Mouse (Mus musculus) CH12.LX (cell line): ENCODE measurements around the gene Ctbs. TPM values are rescaled to one million over a fixed set of nuclear protein-coding genes. Genes with fewer than 3 reads are reported as not detected.

Experiments used
- DNase-seq: peaks from one replicate; pipeline ENCODE4 v3.0.0-alpha.2; 2013; ENCODE audit errors: extremely low read depth
- H3K27ac ChIP-seq: 2 replicates; pipeline ENCODE4 v1.5.1; 2012; ENCODE audit warnings: low read depth, mild to moderate bottlenecking, control low read depth, moderate library complexity; ENCODE audit not compliant: insufficient read depth
- H3K27me3 ChIP-seq: replicated peaks from 2 replicates; pipeline ENCODE3; 2012; ENCODE audit warnings: inconsistent platforms
- H3K36me3 ChIP-seq, 2 experiments: replicated peaks in 1 of 2; 2 replicates each; pipeline versions ENCODE3 to v1.6.1; 2012; ENCODE audit warnings: inconsistent platforms in 1 of 2, low read length in 1 of 2, mild to moderate bottlenecking in 1 of 2, mixed read lengths in 1 of 2, moderate library complexity in 1 of 2; ENCODE audit not compliant: control insufficient read depth in 1 of 2, insufficient read depth in 1 of 2
- H3K4me1 ChIP-seq, 2 experiments: 2 replicates each; pipeline ENCODE4 v1.6.1; 2012; ENCODE audit warnings: inconsistent platforms in 1 of 2, moderate library complexity in 1 of 2; ENCODE audit not compliant: insufficient read depth in 2 of 2, control insufficient read depth in 1 of 2
- H3K4me2 ChIP-seq: 2 replicates; pipeline ENCODE4 v1.6.1; 2012; ENCODE audit warnings: low read depth, mild to moderate bottlenecking, control low read depth; ENCODE audit not compliant: poor library complexity, insufficient read depth, severe bottlenecking
- H3K4me3 ChIP-seq, 3 experiments: fragments of 150-350 bp in 1 of 3; sonication (generic) in 1 of 3; replicated peaks in 1 of 3; 2 replicates each; pipeline versions ENCODE3 to v1.5.1; 2011 to 2012; ENCODE audit warnings: low read depth in 2 of 3, low read length in 2 of 3, mild to moderate bottlenecking in 2 of 3, moderate library complexity in 2 of 3, control low read depth in 1 of 3, improper control_type of control experiment in 1 of 3, inconsistent platforms in 1 of 3, mixed read lengths in 1 of 3; ENCODE audit not compliant: poor library complexity in 1 of 3
- H3K79me2 ChIP-seq: replicated peaks from 2 replicates; pipeline ENCODE4 v1.6.1; 2012; ENCODE audit warnings: mild to moderate bottlenecking, moderate library complexity; ENCODE audit not compliant: control insufficient read depth, poor library complexity, insufficient read depth, severe bottlenecking; ENCODE audit errors: extremely low read depth
- H3K9ac ChIP-seq: 2 replicates; pipeline ENCODE4 v1.6.1; 2012; ENCODE audit warnings: low read depth, mild to moderate bottlenecking, control low read depth, moderate library complexity; ENCODE audit not compliant: insufficient read depth
- H3K9me3 ChIP-seq: replicated peaks from 2 replicates; pipeline ENCODE3; 2012; ENCODE audit warnings: low read length, inconsistent platforms, mixed read lengths
- CTCF ChIP-seq, 2 experiments: IDR thresholded peaks in 1 of 2; conservative IDR thresholded peaks in 1 of 2; 2 replicates each; pipeline ENCODE4 v1.5.1; 2011 to 2012; ENCODE audit warnings: low read depth in 2 of 2, low read length in 2 of 2, improper control_type of control experiment in 1 of 2, inconsistent platforms in 1 of 2, mild to moderate bottlenecking in 1 of 2, moderate library complexity in 1 of 2
- ELF1 ChIP-seq: IDR thresholded peaks from 2 replicates; pipeline ENCODE4 v1.6.1; 2014; ENCODE audit warnings: low read depth, mild to moderate bottlenecking, inconsistent platforms, low read length, improper control_type of control experiment
- EP300 ChIP-seq: IDR thresholded peaks from 2 replicates; pipeline ENCODE4 v1.6.1; 2011; ENCODE audit warnings: low read length, improper control_type of control experiment
- ETS1 ChIP-seq: conservative IDR thresholded peaks from 2 replicates; pipeline ENCODE4 v1.6.1; 2012; ENCODE audit warnings: low read depth, mild to moderate bottlenecking, inconsistent platforms, low read length, improper control_type of control experiment, moderate library complexity
- GABPA ChIP-seq: IDR thresholded peaks from 2 replicates; pipeline ENCODE4 v1.6.1; 2012; ENCODE audit warnings: low read depth, low read length, improper control_type of control experiment, inconsistent platforms; ENCODE audit not compliant: insufficient replicate concordance
- HCFC1 ChIP-seq: IDR thresholded peaks from 2 replicates; pipeline ENCODE4 v1.6.1; 2012; ENCODE audit warnings: low read depth, mild to moderate bottlenecking, inconsistent platforms, low read length, improper control_type of control experiment
- IRF4 ChIP-seq: IDR thresholded peaks from 2 replicates; pipeline ENCODE4 v1.6.1; 2014; ENCODE audit warnings: low read depth, mild to moderate bottlenecking, inconsistent platforms, low read length, improper control_type of control experiment
- JUN ChIP-seq: IDR thresholded peaks from 2 replicates; pipeline ENCODE4 v1.6.1; 2011; ENCODE audit warnings: low read depth, mild to moderate bottlenecking, low read length, improper control_type of control experiment, moderate library complexity; ENCODE audit not compliant: insufficient read depth
- MAFK ChIP-seq: IDR thresholded peaks from 2 replicates; pipeline ENCODE4 v1.6.1; 2011; ENCODE audit warnings: low read length, improper control_type of control experiment; ENCODE audit not compliant: insufficient replicate concordance
- MAX ChIP-seq: IDR thresholded peaks from 2 replicates; pipeline ENCODE4 v1.6.1; 2011; ENCODE audit warnings: low read length, improper control_type of control experiment
- MAZ ChIP-seq: IDR thresholded peaks from 2 replicates; pipeline ENCODE4 v1.6.1; 2012; ENCODE audit warnings: low read depth, mild to moderate bottlenecking, inconsistent platforms, low read length, improper control_type of control experiment, moderate library complexity
- MEF2A ChIP-seq: IDR thresholded peaks from 2 replicates; pipeline ENCODE4 v1.6.1; 2014; ENCODE audit warnings: low read depth, mild to moderate bottlenecking, inconsistent platforms, low read length, improper control_type of control experiment, borderline replicate concordance
- MXI1 ChIP-seq: IDR thresholded peaks from 2 replicates; pipeline ENCODE4 v1.6.1; 2011; ENCODE audit warnings: mild to moderate bottlenecking, low read depth, low read length, improper control_type of control experiment
- MYC ChIP-seq: IDR thresholded peaks from 2 replicates; pipeline ENCODE4 v1.6.1; 2011; ENCODE audit warnings: low read depth, mild to moderate bottlenecking, improper control_type of control experiment, low read length
- PAX5 ChIP-seq: IDR thresholded peaks from 2 replicates; pipeline ENCODE4 v1.6.1; 2012; ENCODE audit warnings: low read length, inconsistent platforms, mixed read lengths
- POLR2AphosphoS2 ChIP-seq: IDR thresholded peaks from 2 replicates; pipeline ENCODE4 v1.6.1; 2011; ENCODE audit warnings: low read depth, low read length, improper control_type of control experiment
- SIN3A ChIP-seq: IDR thresholded peaks from 2 replicates; pipeline ENCODE4 v1.6.1; 2012; ENCODE audit warnings: low read length, improper control_type of control experiment, inconsistent platforms
- TBP ChIP-seq: conservative IDR thresholded peaks from 2 replicates; pipeline ENCODE4 v1.6.1; 2011; ENCODE audit warnings: low read depth, low read length, improper control_type of control experiment
- UBTF ChIP-seq: IDR thresholded peaks from 2 replicates; pipeline ENCODE4 v1.6.1; 2012; ENCODE audit warnings: low read depth, mild to moderate bottlenecking, inconsistent platforms, low read length, improper control_type of control experiment, moderate library complexity
- USF2 ChIP-seq: conservative IDR thresholded peaks from 2 replicates; pipeline ENCODE4 v1.6.1; 2011; ENCODE audit warnings: low read depth, low read length, improper control_type of control experiment
- dilution Hi-C: fragments of 300-500 bp; cut with MboI; formaldehyde crosslinking; loops from 2 replicates; pipeline ENCODE4 v1.14.3; 2020; ENCODE audit warnings: low sequenced_read_pairs; ENCODE audit not compliant: extremely low pct_unique_long_range_greater_than_20kb, extremely low pct_ligation_motif_present
- in situ Hi-C: fragments of 300-500 bp; cut with MboI; formaldehyde crosslinking; loops from 3 replicates; pipeline ENCODE4 v1.14.3; 2019; ENCODE audit warnings: low sequenced_read_pairs, low pct_ligation_motif_present, low pct_unique_long_range_greater_than_20kb, mixed read lengths
- polyA plus RNA-seq: library from polyadenylated mRNA; unstranded; fragments of >175 nt; gene quantifications from 2 replicates; pipeline ENCODE4 v1.2.1, GENCODE M21; 2012; ENCODE audit warnings: low read depth; ENCODE audit not compliant: insufficient read length
- total RNA-seq, 2 experiments: library from RNA; depleted of rRNA; stranded (reverse); fragments of 300-350 nt in 1 of 2; fragments of >200 nt in 1 of 2; gene quantifications; 2 replicates each; pipeline ENCODE4 v1.2.3; 2012 to 2014

Gene Ctbs
- total and polyA plus RNA-seq, 3 experiments: 21.4 to 48.8 (median 33.5) TPM

GRCm38 (mm10) chr3:146443380-146443779 is 6.2 kb upstream of the Ctbs start:
- no peak for TF ChIP-seq MEF2A
- no peak for TF ChIP-seq ETS1
- no peak for TF ChIP-seq GABPA
- TF ChIP-seq HCFC1: no peak
- no peak for TF ChIP-seq JUN
- TF ChIP-seq MXI1: no peak
- no peak for TF ChIP-seq USF2
- TF ChIP-seq MYC: no peak
- TF ChIP-seq IRF4: no peak
- TF ChIP-seq PAX5: no peak
- no peak for TF ChIP-seq MAFK
- no peak for TF ChIP-seq MAZ
- TF ChIP-seq UBTF: no peak
- no peak for TF ChIP-seq EP300
- TF ChIP-seq TBP: no peak
- TF ChIP-seq SIN3A: no peak
- TF ChIP-seq ELF1: no peak
- TF ChIP-seq POLR2AphosphoS2: no peak
- no peak for TF ChIP-seq CTCF (conservative IDR thresholded peaks at IDR 0.05 in 1 of 2, IDR thresholded peaks at IDR 0.05 in 1 of 2; ENCODE audit: low read depth in 2 of 2, low read length in 2 of 2)
- in situ Hi-C loops (no loop called here), dilution Hi-C loops (no loop called here)
- peaks cover 10 to 33% of the 10 kb centered on the region in 2 experiments for H3K36me3 ChIP-seq
- no peak overlapping the region for H3K4me2 ChIP-seq
- no peak for DNase-seq
- no peaks in the 10 kb centered on the region for H3K27me3 ChIP-seq
- H3K9me3 ChIP-seq: no peaks in the 10 kb centered on the region
- no peak overlapping the region for H3K27ac ChIP-seq
- no peak overlapping the region for H3K9ac ChIP-seq
- no peaks in the 10 kb centered on the region for H3K4me1 ChIP-seq
- no peak overlapping the region for H3K4me3 ChIP-seq
- H3K79me2 ChIP-seq: no peaks in the 10 kb centered on the region

- Histone ChIP-seq H3K4me1 (peaks cover 0 to 2% of the 10 kb centered on the region in 2 experiments; a peak in 2 of 4 replicates), H3K4me3 (no peak overlapping the region), H3K27me3 (no peaks in the 10 kb centered on the region), H3K4me2 (no peak overlapping the region), H3K36me3 (peaks cover 5 to 27% of the 10 kb centered on the region in 2 experiments), H3K9me3 (no peaks in the 10 kb centered on the region), H3K9ac (no peak overlapping the region), H3K27ac (no peak overlapping the region), H3K79me2 (no peaks in the 10 kb centered on the region)
- in situ Hi-C loops (no loop called here), dilution Hi-C loops (no loop called here)
- no peak for DNase-seq
- TF ChIP-seq IRF4 (no peak), CTCF (conservative IDR thresholded peaks at IDR 0.05 in 1 of 2, IDR thresholded peaks at IDR 0.05 in 1 of 2; ENCODE audit: low read depth in 2 of 2, low read length in 2 of 2) (no peak), MAX (no peak), MXI1 (no peak), EP300 (no peak)
- TF ChIP-seq, all 38 proteins: peak for 0
Measured at GRCm38 (mm10) chr3:146444880-146445279, 4.7 kb upstream of the Ctbs start.
